Mouse (Mus musculus) gastrocnemius, postnatal 14 days (tissue): ENCODE results near the gene Fbxo28. TPM values are rescaled to one million over a fixed set of nuclear protein-coding genes. Genes with fewer than 3 reads are reported as not detected.

Source experiments
- total RNA-seq, 2 experiments: library from RNA; stranded (reverse); gene quantifications; 2 replicates each; pipeline ENCODE4 v1.2.3; 2021

Gene Fbxo28
- total RNA-seq, 2 experiments from 2014 or later = 19.2 to 19.4 TPM

Other genes starting within 250 kb of the Fbxo28 start
- 10 to 100 TPM; 36.2 to 39.1 TPM for gene Srp9, start 216.9 kb downstream of the Fbxo28 start, total RNA-seq
- not detected for gene Vmn1r1, start 177.1 kb downstream of the Fbxo28 start, total RNA-seq
- 10 to 100 TPM; 27.6 to 31.7 TPM for gene Degs1, start 58.8 kb downstream of the Fbxo28 start, total RNA-seq
- 10 to 100 TPM; 10.7 TPM for gene Trp53bp2, start 67.5 kb upstream of the Fbxo28 start, total RNA-seq
- gene Capn2, start 176.0 kb upstream of the Fbxo28 start, total RNA-seq = 10 to 100 TPM; 60.2 to 70.7 TPM
- gene Capn8, start 223.4 kb upstream of the Fbxo28 start, total RNA-seq = not detected